8 mouse cellular contexts compared by ENCODE assay signal in the genomic region with DNA sequence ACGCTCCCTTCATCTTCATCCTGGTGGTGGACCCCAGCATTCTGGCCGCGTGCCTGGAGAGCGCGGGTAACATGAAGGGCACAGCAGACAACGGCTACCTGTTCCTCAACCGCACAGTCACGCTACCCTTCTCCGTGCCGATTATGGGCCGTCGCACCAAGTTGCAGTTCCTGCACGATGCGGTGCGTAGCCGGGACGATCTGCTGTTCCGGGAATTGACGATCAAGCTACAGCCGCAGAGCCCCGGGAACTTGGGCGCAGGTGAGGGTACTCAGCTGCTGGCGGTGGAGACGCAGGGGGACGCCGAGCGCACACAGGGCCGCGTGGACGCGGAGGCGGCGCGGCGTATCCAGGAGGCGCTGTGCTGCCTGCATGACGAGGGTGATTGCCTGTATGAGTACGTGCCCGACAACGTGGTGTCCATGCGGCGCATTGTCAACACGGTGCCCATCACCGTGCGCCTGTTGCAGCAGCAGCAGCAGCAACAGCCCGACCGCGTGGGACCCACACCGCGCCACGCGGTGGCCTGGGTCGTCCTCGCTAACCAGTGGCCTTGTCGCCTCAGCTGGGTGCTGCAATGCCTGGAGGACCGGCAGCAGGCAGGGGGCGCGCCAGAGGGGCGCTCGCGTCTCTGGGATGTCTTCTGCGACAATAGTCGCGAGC. TPM values are rescaled to one million over a fixed set of nuclear protein-coding genes. Genes with fewer than 3 reads are reported as not detected.
A peak's percentile ranks its signal among the peaks of the same experiment; 100 is the strongest.
DNase-seq lines count a peak whose midpoint lies in the region; ATAC-seq and TF ChIP-seq lines count a peak whose summit lies in the region.

No protein-coding gene starts in this region.

- no peak overlapping the region for H3K27ac ChIP-seq in ES-Bruce4 (ENCODE audit: insufficient read depth, low read length)
- H3K27ac ChIP-seq in forebrain, embryonic 16.5 days (ENCODE audit: low read length) = no peak overlapping the region
- peak overlapping the region; percentile 66; the same call in 1 of the 2 replicates for H3K27ac ChIP-seq in hindbrain, embryonic 10.5 days
- no peak overlapping the region for H3K27ac ChIP-seq in lung, postnatal 0 days (ENCODE audit: low read length)

- no peaks in the 10 kb centered on the region for H3K36me3 ChIP-seq in ES-Bruce4 (ENCODE audit: control insufficient read depth, insufficient read depth, low read length, poor library complexity, severe bottlenecking)
- H3K36me3 ChIP-seq in forebrain, embryonic 16.5 days (ENCODE audit: control insufficient read depth, insufficient read depth) = no peaks in the 10 kb centered on the region
- H3K36me3 ChIP-seq in hindbrain, embryonic 10.5 days = peaks cover 7% of the 10 kb centered on the region
- no peaks in the 10 kb centered on the region for H3K36me3 ChIP-seq in lung, postnatal 0 days (ENCODE audit: insufficient read depth, low read length)

- H3K4me3 ChIP-seq in ES-Bruce4 (ENCODE audit: low read depth, low read length) = peak overlapping the region; percentile 37
- peak overlapping the region; percentile 51 for H3K4me3 ChIP-seq in forebrain, embryonic 16.5 days (replicated peaks; ENCODE audit: low read length)
- H3K4me3 ChIP-seq in hindbrain, embryonic 10.5 days = peak overlapping the region; percentile 51
- peak overlapping the region; percentile 34 for H3K4me3 ChIP-seq in lung, postnatal 0 days (ENCODE audit: low read depth, low read length)

- DNase-seq in adrenal gland, postnatal 10 days = peak; percentile 70
- peak; percentile 79 for DNase-seq in hindbrain, embryonic 10.5 days (ENCODE audit: low spot score)
- DNase-seq in layer of hippocampus, postnatal 36 days = peak; percentile 76 to 77
- no peak for DNase-seq in lung, postnatal 0 days (ENCODE audit: low spot score)
- DNase-seq in retina, embryonic 14.5 days (ENCODE audit: low spot score) = peak; percentile 78

- no peak for TF ChIP-seq EP300 in ES-Bruce4 (IDR thresholded peaks at IDR 0.05; ENCODE audit: insufficient read depth, low read depth, low read length)
- no peak for TF ChIP-seq EP300 in lung, postnatal 0 days (IDR thresholded peaks at IDR 0.05)

- peak; percentile 77 for ATAC-seq in forebrain, embryonic 16.5 days
- ATAC-seq in lung, postnatal 0 days = peak; percentile 61
- no peak for ATAC-seq in inflammation-experienced regulatory T-cells, adult 6 months

- peak overlapping the region; percentile 88 for H3K4me2 ChIP-seq in forebrain, embryonic 16.5 days (ENCODE audit: low read length)
- H3K4me2 ChIP-seq in lung, postnatal 0 days (replicated peaks; ENCODE audit: low read depth, low read length) = peak overlapping the region; percentile 55

- no peak overlapping the region for H3K9ac ChIP-seq in ES-Bruce4 (ENCODE audit: low read depth, poor library complexity, severe bottlenecking)
- peak overlapping the region; percentile 61 for H3K9ac ChIP-seq in forebrain, embryonic 16.5 days (replicated peaks; ENCODE audit: low read depth, low read length)
- H3K9ac ChIP-seq in lung, postnatal 0 days (replicated peaks; ENCODE audit: low read depth) = no peak overlapping the region

- no peak for TF ChIP-seq POLR2A in ES-Bruce4 (IDR thresholded peaks at IDR 0.05; ENCODE audit: insufficient read depth, low read length)

- no peaks in the 10 kb centered on the region for H3K9me3 ChIP-seq in ES-Bruce4 (replicated peaks; ENCODE audit: control insufficient read depth, insufficient read depth, low read length, poor library complexity, severe bottlenecking)
- H3K9me3 ChIP-seq in forebrain, embryonic 16.5 days (ENCODE audit: control insufficient read depth, low read length) = no peaks in the 10 kb centered on the region
- no peaks in the 10 kb centered on the region for H3K9me3 ChIP-seq in hindbrain, embryonic 10.5 days
- H3K9me3 ChIP-seq in lung, postnatal 0 days (ENCODE audit: low read length) = no peaks in the 10 kb centered on the region

- H3K4me1 ChIP-seq in ES-Bruce4 (ENCODE audit: control insufficient read depth, insufficient read depth, low read length) = no peaks in the 10 kb centered on the region
- peaks cover 23% of the 10 kb centered on the region for H3K4me1 ChIP-seq in forebrain, embryonic 16.5 days (replicated peaks; ENCODE audit: control insufficient read depth, insufficient read depth, low read length)
- peaks cover 33% of the 10 kb centered on the region for H3K4me1 ChIP-seq in hindbrain, embryonic 10.5 days (replicated peaks)
- H3K4me1 ChIP-seq in lung, postnatal 0 days (ENCODE audit: insufficient read depth, low read depth, low read length) = peaks cover 18% of the 10 kb centered on the region

- TF ChIP-seq CTCF in ES-Bruce4 (IDR thresholded peaks at IDR 0.05; ENCODE audit: low read depth, low read length) = peak; percentile 41
- TF ChIP-seq CTCF in lung, postnatal 0 days (IDR thresholded peaks at IDR 0.05) = peak; percentile 76

- H3K27me3 ChIP-seq in ES-Bruce4 (ENCODE audit: control insufficient read depth, insufficient read depth, low read length, poor library complexity, severe bottlenecking) = no peaks in the 10 kb centered on the region
- H3K27me3 ChIP-seq in forebrain, embryonic 16.5 days (replicated peaks; ENCODE audit: control insufficient read depth, insufficient read depth, low read length) = peaks cover 54% of the 10 kb centered on the region
- peaks cover 71% of the 10 kb centered on the region for H3K27me3 ChIP-seq in hindbrain, embryonic 10.5 days (ENCODE audit: insufficient read depth, poor library complexity, severe bottlenecking)
- peaks cover 62% of the 10 kb centered on the region for H3K27me3 ChIP-seq in lung, postnatal 0 days (replicated peaks; ENCODE audit: insufficient read depth, low read length)

- WGBS in forebrain, embryonic 16.5 days = 2% methylated on average over 64 of the region's 64 CpGs
- WGBS in hindbrain, embryonic 10.5 days = 2% methylated on average over 64 of the region's 64 CpGs
- WGBS in lung, postnatal 0 days = 1% methylated on average over 63 of the region's 64 CpGs

RNA-seq across cellular contexts. Expression of gene Nkpd1, which starts 6.2 kb away (rescaled TPM):
- 0.23 and 0.34 TPM in 2 replicates for polyA plus RNA-seq in ES-Bruce4 (2011; ENCODE audit: insufficient read depth, insufficient read length, low read depth, missing spikeins)
- under 1 TPM; 0.18 to 0.21 TPM for total RNA-seq in adrenal gland, postnatal 10 days (2021)
- 0.81 and 0.90 TPM in 2 replicates for polyA plus RNA-seq in forebrain, embryonic 16.5 days (2015; fragmentation: Nextera tagmentation; extraction: Ambion mirVana)
- 0.09 and 0.10 TPM in 2 replicates for polyA plus RNA-seq in hindbrain, embryonic 10.5 days (2016; fragmentation: Nextera tagmentation; extraction: Ambion mirVana)
- total RNA-seq in layer of hippocampus, postnatal 36 days (2021) = under 1 TPM; 0.37 to 0.48 TPM
- polyA plus RNA-seq in lung, postnatal 0 days (2015; fragmentation: Nextera tagmentation; extraction: Ambion mirVana) = 0.05 and 0.15 TPM in 2 replicates
- not detected for polyA plus RNA-seq in inflammation-experienced regulatory T-cells, adult 6 months (2017; shearing (Covaris generic))

RNA-seq across cellular contexts. Expression of gene Trappc6a, which starts 15.7 kb away (rescaled TPM):
- polyA plus RNA-seq in ES-Bruce4 (2011; ENCODE audit: insufficient read depth, insufficient read length, low read depth, missing spikeins) = 23.5 and 33.6 TPM in 2 replicates
- 10 to 100 TPM; 76.6 to 80.9 TPM for total RNA-seq in adrenal gland, postnatal 10 days (2021)
- polyA plus RNA-seq in forebrain, embryonic 16.5 days (2015; fragmentation: Nextera tagmentation; extraction: Ambion mirVana) = 29.4 and 31.2 TPM in 2 replicates
- polyA plus RNA-seq in hindbrain, embryonic 10.5 days (2016; fragmentation: Nextera tagmentation; extraction: Ambion mirVana) = 68.8 and 71.4 TPM in 2 replicates
- 10 to 100 TPM; 19.8 to 21.5 TPM for total RNA-seq in layer of hippocampus, postnatal 36 days (2021)
- polyA plus RNA-seq in lung, postnatal 0 days (2015; fragmentation: Nextera tagmentation; extraction: Ambion mirVana) = 85.5 and 91.9 TPM in 2 replicates
- 10 to 100 TPM; 24.6 to 47.8 (median 43.3) TPM for polyA plus RNA-seq in inflammation-experienced regulatory T-cells, adult 6 months (2017; shearing (Covaris generic))

RNA-seq across cellular contexts. Expression of gene Bloc1s3, which starts 15.7 kb away (rescaled TPM):
- 5.7 and 6.9 TPM in 2 replicates for polyA plus RNA-seq in ES-Bruce4 (2011; ENCODE audit: insufficient read depth, insufficient read length, low read depth, missing spikeins)
- total RNA-seq in adrenal gland, postnatal 10 days (2021) = 1 to 10 TPM; 5.2 to 5.4 TPM
- polyA plus RNA-seq in forebrain, embryonic 16.5 days (2015; fragmentation: Nextera tagmentation; extraction: Ambion mirVana) = 3.7 and 4.9 TPM in 2 replicates
- 2.4 and 3.8 TPM in 2 replicates for polyA plus RNA-seq in hindbrain, embryonic 10.5 days (2016; fragmentation: Nextera tagmentation; extraction: Ambion mirVana)
- total RNA-seq in layer of hippocampus, postnatal 36 days (2021) = 1 to 10 TPM; 6.8 to 6.9 TPM
- polyA plus RNA-seq in lung, postnatal 0 days (2015; fragmentation: Nextera tagmentation; extraction: Ambion mirVana) = 2.6 and 3.0 TPM in 2 replicates
- under 1 TPM; 0.63 to 0.99 (median 0.65) TPM for polyA plus RNA-seq in inflammation-experienced regulatory T-cells, adult 6 months (2017; shearing (Covaris generic))

RNA-seq across cellular contexts. Expression of gene Ppp1r37, which starts 39.0 kb away (rescaled TPM):
- polyA plus RNA-seq in ES-Bruce4 (2011; ENCODE audit: insufficient read depth, insufficient read length, low read depth, missing spikeins) = 16.1 and 19.1 TPM in 2 replicates
- 10 to 100 TPM; 59.2 to 60.8 TPM for total RNA-seq in adrenal gland, postnatal 10 days (2021)
- 31.9 and 38.8 TPM in 2 replicates for polyA plus RNA-seq in forebrain, embryonic 16.5 days (2015; fragmentation: Nextera tagmentation; extraction: Ambion mirVana)
- polyA plus RNA-seq in hindbrain, embryonic 10.5 days (2016; fragmentation: Nextera tagmentation; extraction: Ambion mirVana) = 22.6 and 30.4 TPM in 2 replicates
- 100 to 1,000 TPM; 113 to 120 TPM for total RNA-seq in layer of hippocampus, postnatal 36 days (2021)
- 19.1 and 20.3 TPM in 2 replicates for polyA plus RNA-seq in lung, postnatal 0 days (2015; fragmentation: Nextera tagmentation; extraction: Ambion mirVana)
- polyA plus RNA-seq in inflammation-experienced regulatory T-cells, adult 6 months (2017; shearing (Covaris generic)) = 1 to 10 TPM; 2.5 to 5.3 (median 2.8) TPM

RNA-seq across cellular contexts. Expression of gene Zfp296, which starts 53.2 kb away (rescaled TPM):
- 21.5 and 23.5 TPM in 2 replicates for polyA plus RNA-seq in ES-Bruce4 (2011; ENCODE audit: insufficient read depth, insufficient read length, low read depth, missing spikeins)
- total RNA-seq in adrenal gland, postnatal 10 days (2021) = under 1 TPM; 0.55 to 0.60 TPM
- polyA plus RNA-seq in forebrain, embryonic 16.5 days (2015; fragmentation: Nextera tagmentation; extraction: Ambion mirVana) = 0.26 TPM in 1 of 2 replicates, not detected in the other
- 0.22 and 0.72 TPM in 2 replicates for polyA plus RNA-seq in hindbrain, embryonic 10.5 days (2016; fragmentation: Nextera tagmentation; extraction: Ambion mirVana)
- under 1 TPM; 0.33 to 0.75 TPM for total RNA-seq in layer of hippocampus, postnatal 36 days (2021)
- 0.76 and 0.88 TPM in 2 replicates for polyA plus RNA-seq in lung, postnatal 0 days (2015; fragmentation: Nextera tagmentation; extraction: Ambion mirVana)
- 1 to 10 TPM in 2 of 3 experiments, under 1 TPM in 1; 0.87 to 2.3 (median 2.0) TPM for polyA plus RNA-seq in inflammation-experienced regulatory T-cells, adult 6 months (2017; shearing (Covaris generic))
